Mouse (Mus musculus): ENCODE measurements around the gene Gsg1.

Gsg1 gene

DNA sequence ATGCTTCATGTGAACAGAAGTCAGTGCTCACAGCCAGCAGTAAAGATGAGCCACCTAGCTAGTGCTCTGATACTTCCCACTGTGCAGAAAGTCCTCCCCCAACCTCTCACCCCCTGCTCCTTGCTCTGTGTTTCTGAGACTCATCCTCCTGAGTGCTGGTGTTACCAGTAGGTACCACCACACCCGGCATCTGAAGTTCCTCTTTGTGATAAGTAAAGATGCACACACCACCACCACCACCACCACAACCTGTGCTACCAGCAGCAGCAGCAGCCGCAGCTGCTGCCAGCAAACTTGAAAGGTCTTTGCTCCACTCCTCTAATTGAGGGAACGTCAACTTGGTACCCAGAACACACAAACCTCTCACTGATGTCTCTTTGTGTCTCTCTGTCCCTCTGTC is 13.1 kb upstream of the Gsg1 start:
- POLR2A ChIA-PET: interaction anchor here in 1 of 4 experiments (0.6 kb wide), 1 partner anchor 102 kb away, joined by 3 read pairs; no protein-coding TSS in a partner anchor
- CTCF ChIA-PET: interaction anchor here in 1 of 4 experiments (1.3 kb wide), 1 partner anchor 13 kb away, joined by 3 read pairs; no protein-coding TSS in a partner anchor

DNA sequence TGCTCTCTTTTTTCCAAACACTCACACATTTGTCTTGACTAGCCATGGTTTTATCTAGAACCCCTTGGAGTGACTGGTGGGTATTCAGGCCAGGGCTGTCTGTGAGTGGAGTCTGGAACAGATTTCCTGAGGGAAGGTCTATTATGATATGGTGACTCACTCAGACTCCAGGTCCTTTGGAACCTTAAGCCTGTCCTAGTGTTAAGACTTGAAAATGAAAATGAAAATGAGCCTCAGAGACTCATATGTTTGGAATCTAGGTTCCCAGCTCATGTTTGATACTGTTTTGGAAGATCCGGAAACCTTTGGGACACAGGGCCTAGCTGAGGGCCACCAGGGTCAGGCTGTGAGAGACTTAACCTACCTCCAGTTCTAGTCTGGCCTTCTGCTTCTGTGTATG is 11.9 kb upstream of the Gsg1 start:
- POLR2A ChIA-PET: interaction anchor here in 1 of 4 experiments (0.9 kb wide), 1 partner anchor 15 kb away, joined by 3 read pairs; no protein-coding TSS in a partner anchor
- CTCF ChIA-PET: interaction anchor here in 2 of 4 experiments (0.6 to 1.3 kb wide), 3 partner anchors 14 to 470 kb away, joined by 3 to 4 read pairs (median 3); no protein-coding TSS in a partner anchor

DNA sequence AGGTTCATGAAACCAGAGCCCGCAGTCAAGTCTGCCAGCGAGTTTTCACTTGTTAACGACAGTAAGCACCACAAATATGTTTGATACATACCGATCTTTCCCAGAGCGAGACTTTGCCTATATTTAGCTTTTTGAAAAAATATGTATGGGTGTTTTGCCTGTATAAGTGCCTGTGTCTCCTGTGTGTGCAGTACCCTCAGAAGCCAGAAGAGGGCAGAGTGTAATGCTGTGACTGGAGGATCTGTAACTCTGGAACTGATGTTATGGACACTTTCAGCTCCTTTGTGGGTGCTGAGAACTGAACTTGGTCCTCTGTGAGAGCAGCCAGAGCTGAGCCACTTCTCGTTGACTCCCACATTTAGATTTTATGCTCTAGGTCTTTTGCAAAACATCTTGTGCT is 10.0 kb upstream of the Gsg1 start:
- ChIA-PET CTCF (no interaction called here), POLR2A (no interaction called here)

DNA sequence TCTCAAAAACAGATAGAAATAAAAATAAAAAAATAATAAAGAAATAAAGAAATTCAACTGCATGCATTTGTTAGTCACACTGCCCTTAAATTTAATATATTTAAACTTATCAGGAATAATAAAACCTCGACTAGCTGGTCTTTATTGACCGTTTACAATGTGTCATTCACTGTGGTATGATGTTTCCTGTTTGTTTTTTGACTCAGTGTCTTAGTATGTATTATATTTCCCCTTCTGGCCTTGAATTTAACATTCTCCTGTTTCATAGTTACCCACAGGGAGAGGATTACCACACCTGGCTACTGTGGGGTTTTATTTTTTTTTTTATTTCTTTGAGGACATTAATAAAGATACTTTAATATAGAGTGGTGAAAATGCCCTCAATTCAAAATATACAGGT is 8.4 kb upstream of the Gsg1 start:
- POLR2A ChIA-PET: interaction anchor here in 3 of 4 experiments (0.6 to 0.7 kb wide), 3 partner anchors 15 to 334 kb away, joined by 3 to 4 read pairs (median 3); no protein-coding TSS in a partner anchor
- CTCF ChIA-PET: interaction anchor here in 1 of 4 experiments (0.5 kb wide), 1 partner anchor 173 kb away, joined by 6 read pairs; no protein-coding TSS in a partner anchor

DNA sequence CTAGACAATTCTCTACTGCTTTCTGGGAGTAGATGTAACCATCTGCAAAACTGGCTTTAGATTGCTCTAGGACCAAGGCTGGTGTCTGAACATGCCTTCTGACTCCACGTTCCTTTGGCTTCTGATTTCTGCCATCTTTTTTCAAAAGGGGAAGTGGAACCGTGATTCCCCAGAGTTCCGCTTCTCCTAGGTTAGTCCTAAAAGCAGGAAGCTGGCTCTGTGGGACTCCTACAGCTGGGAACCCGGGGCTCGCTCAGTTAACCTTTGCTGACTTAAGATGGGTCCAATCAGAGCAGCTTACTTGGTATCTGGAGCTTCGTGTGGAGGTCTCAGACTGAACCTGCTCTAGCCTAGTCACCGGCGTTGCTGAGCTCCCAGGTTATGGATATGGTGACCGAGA is 7.0 kb upstream of the Gsg1 start:
- CTCF ChIA-PET: interaction anchor here in 2 of 4 experiments (0.6 to 1.0 kb wide), 2 partner anchors 91 to 398 kb away, joined by 3 to 5 read pairs; no protein-coding TSS in a partner anchor
- POLR2A ChIA-PET: no interaction called here

DNA sequence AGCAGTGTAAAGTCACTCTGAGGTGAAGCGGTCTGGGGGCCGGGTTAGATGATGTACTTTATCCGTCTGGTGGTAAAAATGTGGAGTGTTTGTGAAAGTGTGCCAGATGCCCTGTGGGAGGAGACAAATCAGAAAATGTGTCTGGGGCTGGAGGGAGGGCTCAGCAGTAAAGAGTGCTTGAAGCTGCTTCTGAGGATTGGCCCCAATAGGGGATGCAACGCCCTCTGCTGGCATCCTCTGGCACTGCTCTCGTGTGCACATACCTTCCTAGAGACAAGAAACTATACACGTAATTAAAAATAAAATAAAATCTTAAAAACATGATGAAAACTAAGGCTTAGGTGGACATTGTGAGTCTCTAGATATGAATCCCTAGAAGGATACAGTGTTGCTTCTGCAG is 6.3 kb upstream of the Gsg1 start:
- ChIA-PET POLR2A (no interaction called here), CTCF (interaction anchor here in 3 of 4 experiments (0.6 to 1.3 kb wide), 3 partner anchors 48 to 160 kb away, joined by 3 read pairs; no protein-coding TSS in a partner anchor)

DNA sequence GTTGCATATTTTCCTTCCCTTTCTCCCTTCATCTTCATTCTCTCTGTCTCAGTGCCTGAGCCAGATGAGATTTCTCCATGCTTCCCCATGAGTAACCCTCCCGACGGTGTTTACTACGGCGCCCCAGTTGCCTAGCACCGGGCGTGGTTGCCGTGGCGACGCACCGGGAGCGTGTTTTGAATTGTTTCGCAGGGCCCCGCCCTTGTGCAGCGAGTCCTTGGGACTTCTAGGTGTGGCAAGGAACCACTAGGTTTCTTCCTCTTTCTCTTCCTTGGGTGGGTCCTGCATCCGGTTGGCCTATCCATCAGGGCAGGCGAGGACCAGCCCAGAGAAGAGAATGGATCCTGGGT is 1.4 kb downstream of the Gsg1 start:
- ChIA-PET POLR2A (interaction anchor here in 1 of 4 experiments (0.6 kb wide), 1 partner anchor 49 kb away, joined by 3 read pairs; no protein-coding TSS in a partner anchor), CTCF (interaction anchor here in 1 of 4 experiments (0.6 kb wide), 1 partner anchor 23 kb away, joined by 3 read pairs; no protein-coding TSS in a partner anchor)

DNA sequence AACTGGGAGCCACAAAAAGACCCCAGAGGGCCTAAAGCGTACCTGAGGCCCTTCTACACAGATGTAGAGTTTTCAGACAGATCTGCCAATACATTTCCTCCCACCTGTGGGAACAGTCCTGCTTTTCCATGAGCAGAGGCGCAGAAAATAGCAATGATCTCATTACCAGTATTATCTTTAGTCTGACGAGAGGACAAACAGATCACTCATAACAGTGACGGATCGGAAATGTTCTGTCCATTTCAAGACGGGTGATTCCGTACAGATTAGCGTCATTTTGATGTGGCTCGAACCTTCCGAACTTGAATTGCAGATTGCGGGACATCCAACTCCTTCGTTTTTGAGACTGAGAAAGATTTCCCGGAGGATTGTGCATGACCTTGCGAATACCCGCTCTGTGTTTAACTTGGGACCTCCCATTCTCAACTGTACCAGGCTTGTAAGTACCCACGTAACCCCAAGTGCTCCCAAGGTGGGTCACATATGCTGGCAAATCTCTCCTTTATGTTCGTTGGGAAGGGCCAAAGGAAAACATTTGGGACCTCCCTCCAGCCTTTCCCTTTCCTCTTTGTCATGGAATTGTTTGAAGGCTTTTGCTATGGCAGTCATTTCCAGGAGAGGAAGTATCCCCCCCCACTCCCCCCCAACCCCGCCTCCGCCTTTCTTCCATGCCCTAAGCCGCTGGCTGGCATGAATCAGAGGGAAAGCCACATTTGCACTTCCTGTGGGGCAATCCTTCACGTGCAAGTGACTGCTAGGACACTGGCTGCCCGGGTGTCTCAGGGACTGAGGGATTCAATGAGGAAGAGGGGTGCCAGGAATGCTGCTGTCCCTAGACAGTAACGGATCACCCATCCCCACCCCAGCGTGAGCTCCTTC is 2.1 kb downstream of the Gsg1 start:
- POLR2A ChIA-PET: interaction anchor here in 1 of 4 experiments (0.6 to 1.4 kb wide), 3 partner anchors 12 to 199 kb away, joined by 3 read pairs; no protein-coding TSS in a partner anchor
- CTCF ChIA-PET: interaction anchor here in 2 of 4 experiments (0.6 to 1.6 kb wide), 3 partner anchors 14 to 148 kb away, joined by 3 to 5 read pairs (median 3); no protein-coding TSS in a partner anchor

DNA sequence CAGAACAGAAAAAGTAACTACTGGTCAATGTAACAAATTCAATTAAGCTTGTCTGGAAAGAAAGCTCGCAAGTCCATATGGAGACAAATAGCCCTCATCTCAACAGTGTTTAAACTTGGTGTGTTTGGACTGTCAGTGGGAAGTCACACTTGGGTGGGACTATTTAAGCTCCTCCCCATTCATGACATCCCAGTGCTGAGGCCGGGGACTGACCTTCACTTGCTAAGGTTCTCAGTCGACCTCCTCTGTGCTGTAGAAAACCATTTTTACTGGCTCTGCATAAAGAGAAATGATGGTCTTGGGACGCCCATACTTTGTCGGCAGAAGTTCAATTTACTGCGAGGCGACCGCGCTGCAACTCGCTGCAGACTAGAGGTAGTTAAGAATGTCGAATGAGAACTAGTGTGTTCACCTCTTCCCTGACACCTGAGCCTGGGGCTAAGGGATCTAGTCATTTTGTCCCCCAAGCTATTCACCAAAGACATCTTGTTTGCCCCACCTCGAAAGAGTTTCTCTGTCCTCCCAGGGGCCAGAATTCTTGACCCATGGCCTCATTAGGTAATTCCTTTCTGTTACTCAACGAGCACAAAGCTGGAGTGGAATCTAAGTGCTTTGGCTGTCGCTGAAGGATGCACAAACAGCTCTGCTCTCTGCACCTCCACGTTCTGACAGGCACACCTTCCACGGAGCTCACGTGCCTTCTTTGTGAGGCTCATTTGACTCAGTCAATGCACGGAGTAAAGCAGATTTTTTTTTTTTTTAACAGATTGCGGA is 3.0 kb downstream of the Gsg1 start:
- ChIA-PET CTCF (interaction anchor here (0.6 to 1.6 kb wide), 14 partner anchors 14 to 934 kb away, joined by 3 to 10 read pairs (median 3); no protein-coding TSS in a partner anchor), POLR2A (interaction anchor here in 3 of 4 experiments (0.6 to 1.4 kb wide), 12 partner anchors 11 to 1710 kb away, joined by 3 to 10 read pairs (median 4); no protein-coding TSS in a partner anchor)

DNA sequence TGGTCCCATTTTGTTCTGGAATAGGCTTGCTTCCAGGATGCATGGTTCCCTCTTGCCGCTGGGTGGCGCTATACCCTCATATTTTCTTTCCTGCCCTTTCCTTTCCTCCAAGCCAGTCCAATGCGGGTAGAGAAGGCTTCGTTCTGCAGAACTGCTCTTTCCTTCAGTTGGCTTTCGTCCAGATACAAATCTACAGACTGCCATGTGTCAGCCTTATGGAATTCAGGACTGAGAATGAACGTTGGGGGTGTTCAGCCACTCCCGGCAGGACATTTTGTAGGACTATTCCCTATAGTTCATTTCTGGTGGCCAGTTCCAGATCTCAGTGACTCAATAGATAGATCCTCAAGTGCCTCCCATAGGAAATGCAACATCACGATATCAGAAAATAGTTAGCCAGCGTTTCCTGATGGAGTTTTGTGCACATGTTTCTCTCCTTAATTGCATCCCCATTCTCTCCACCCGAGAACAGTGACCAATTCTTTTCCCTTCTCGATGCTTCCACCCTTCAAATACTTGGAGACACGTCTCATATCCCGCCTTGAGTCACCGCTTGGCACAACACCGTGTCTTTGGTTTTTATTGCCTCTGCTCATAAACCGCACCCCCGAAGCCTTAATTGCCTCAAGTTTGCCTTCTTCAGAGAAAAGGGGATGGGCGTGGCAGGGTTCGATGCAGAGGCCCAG is 4.2 kb downstream of the Gsg1 start:
- CTCF ChIA-PET: interaction anchor here in 3 of 4 experiments (0.6 to 1.6 kb wide), 7 partner anchors 129 to 935 kb away, joined by 3 to 5 read pairs (median 3); no protein-coding TSS in a partner anchor
- POLR2A ChIA-PET: interaction anchor here in 2 of 4 experiments (1.3 to 1.4 kb wide), 2 partner anchors 16 to 148 kb away, joined by 3 to 4 read pairs; no protein-coding TSS in a partner anchor

DNA sequence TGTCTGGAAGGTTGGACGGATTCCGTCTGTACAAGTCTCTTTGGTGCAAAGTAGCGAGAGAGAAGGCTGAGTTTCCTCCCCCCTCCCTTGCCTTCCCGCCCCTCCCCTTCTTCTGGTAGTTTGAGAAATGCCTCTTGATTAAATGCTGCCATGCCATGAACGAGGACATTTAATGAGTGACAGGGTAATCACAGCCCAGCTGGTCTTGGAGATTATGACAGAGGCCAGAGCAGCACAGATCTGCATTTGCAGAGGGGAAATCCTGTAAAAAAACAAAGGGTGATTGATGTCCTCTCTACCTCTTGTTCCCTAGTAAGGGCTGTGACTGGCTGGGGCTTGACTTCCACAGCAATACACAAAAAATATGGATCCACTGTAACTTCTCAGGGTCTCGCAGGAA is 6.3 kb downstream of the Gsg1 start:
- POLR2A ChIA-PET: interaction anchor here in 1 of 4 experiments (0.5 kb wide), 1 partner anchor 253 kb away, joined by 5 read pairs; no protein-coding TSS in a partner anchor

DNA sequence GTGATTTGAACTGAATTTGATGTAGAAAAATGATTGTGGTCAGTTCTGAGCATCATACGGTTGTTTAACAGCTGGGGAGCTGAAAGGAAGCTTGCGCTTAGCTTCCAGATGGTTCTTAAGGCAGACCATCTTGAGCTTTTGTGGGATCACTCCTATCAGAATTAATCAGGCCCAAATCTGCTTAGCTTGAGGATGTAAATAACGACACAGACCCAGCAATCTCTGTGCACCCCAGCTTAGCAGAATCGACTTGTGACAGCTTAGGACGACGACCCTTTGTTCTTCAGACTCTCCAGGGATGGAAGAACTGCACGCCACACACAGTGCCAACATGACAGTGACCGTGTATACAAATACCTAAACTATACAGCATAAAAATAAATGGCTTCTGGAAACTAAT is 8.6 kb downstream of the Gsg1 start:
- CTCF ChIA-PET: interaction anchor here in 3 of 4 experiments (0.5 to 0.9 kb wide), 6 partner anchors 73 to 287 kb away, joined by 3 to 5 read pairs (median 3); no protein-coding TSS in a partner anchor
- POLR2A ChIA-PET: interaction anchor here in 1 of 4 experiments (0.7 kb wide), 1 partner anchor 154 kb away, joined by 3 read pairs; no protein-coding TSS in a partner anchor

More for the DNA sequence above, 6.3 kb downstream of the Gsg1 start:
- CTCF ChIA-PET: interaction anchor here in 1 of 4 experiments (0.6 kb wide), 1 partner anchor 290 kb away, joined by 4 read pairs; no protein-coding TSS in a partner anchor

DNA sequence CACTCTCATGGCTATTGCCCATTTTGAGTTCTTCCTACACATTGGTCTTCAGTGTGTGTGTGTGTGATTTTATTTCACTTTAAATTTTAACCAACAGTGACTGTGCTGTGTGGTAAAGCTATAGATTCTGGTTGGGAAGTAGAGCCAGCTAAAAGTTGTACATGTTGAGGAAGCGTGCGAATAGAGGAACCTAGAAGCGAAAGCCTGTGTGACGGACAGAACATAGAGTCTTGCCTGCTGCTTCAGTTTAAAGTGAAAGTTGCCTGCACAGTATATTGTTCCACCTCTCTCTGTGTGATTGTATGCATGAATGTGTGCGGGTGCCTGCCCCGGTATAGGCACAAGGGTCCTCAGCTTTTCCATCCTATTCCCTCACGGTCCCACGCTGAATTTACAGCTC is 13.8 kb downstream of the Gsg1 start:
- ChIA-PET POLR2A (interaction anchor here in 1 of 4 experiments (1.1 to 1.7 kb wide), 3 partner anchors 11 to 36 kb away, joined by 3 read pairs; no protein-coding TSS in a partner anchor), CTCF (no interaction called here)

DNA sequence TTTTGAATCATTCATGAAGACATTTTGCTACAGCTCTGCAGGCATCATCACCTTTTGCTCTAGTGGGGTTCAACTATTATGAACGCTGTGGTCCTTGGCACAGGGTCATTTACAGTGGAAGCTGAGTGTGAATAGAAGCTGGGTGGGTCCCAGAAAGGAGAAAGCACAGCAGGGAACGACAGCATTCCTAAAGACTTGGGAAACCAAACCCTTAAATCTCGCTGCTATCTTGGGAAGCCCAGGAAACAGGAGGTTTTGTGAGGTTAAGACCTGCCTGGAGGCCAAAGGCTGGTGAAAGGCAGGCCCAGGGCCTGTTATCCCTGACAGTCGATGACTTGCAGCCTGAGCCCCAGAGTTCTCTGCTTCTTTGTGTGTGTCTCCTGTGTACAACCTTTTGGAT is 15.9 kb downstream of the Gsg1 start:
- ChIA-PET POLR2A (interaction anchor here in 2 of 4 experiments (0.5 to 1.6 kb wide), 3 partner anchors 13 to 433 kb away, joined by 3 read pairs; no protein-coding TSS in a partner anchor), CTCF (interaction anchor here in 1 of 4 experiments (1.0 kb wide), 1 partner anchor 88 kb away, joined by 4 read pairs; no protein-coding TSS in a partner anchor)

DNA sequence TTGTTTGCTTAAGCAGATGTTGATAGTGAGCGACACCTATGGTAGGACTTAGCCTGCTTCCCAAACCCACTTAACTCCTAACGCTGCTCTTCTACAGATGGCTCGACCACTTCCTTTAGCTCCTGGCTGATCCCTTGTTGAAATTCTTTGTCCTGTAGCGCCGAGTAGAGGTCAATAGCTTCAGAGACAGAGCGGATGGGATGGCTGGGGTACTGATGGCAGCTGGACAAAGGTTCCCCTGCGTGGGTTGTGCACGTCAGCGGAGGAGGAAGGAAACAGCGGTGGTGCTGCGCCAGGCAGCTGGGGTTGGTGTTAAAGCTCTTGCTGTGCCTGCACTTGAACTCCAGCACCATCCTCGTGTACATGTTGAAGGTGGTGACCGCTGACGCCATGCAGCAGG is 16.8 kb downstream of the Gsg1 start:
- CTCF ChIA-PET: interaction anchor here (0.6 to 1.4 kb wide), 14 partner anchors 9 to 162 kb away, joined by 3 to 10 read pairs (median 4); partner anchors contain the start of genes Fam234b (in 1 of the 4) and Hebp1 (in 1 of the 4)
- POLR2A ChIA-PET: interaction anchor here in 2 of 4 experiments (0.5 to 1.1 kb wide), 5 partner anchors 25 to 211 kb away, joined by 3 read pairs; partner anchors contain the start of gene Emp1 (in 1 of the 2)

DNA sequence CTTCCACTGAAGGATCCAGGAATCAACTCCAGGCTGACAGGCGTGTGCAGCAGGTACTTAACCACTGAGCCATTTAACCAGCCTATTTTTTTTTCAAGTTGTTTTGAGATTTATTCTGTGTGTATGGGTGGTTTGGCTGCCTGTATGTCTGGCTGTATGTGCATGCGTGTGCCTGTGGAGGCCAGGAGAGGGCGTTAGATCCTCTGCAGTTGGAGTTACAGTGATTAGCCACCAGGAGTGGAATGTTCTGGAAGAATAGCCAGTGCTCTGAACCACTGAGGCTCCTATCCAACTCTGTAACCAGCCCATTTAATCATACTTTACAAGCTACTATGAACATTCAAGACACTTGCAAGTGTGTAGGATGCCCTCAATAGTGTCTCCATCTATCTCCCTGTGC is 17.6 kb downstream of the Gsg1 start:
- POLR2A ChIA-PET: interaction anchor here in 2 of 4 experiments (0.5 to 1.1 kb wide), 5 partner anchors 24 to 210 kb away, joined by 3 read pairs; partner anchors contain the start of gene Emp1 (in 1 of the 2)
- CTCF ChIA-PET: interaction anchor here (0.6 to 1.4 kb wide), 13 partner anchors 8 to 163 kb away, joined by 3 to 10 read pairs (median 4); partner anchors contain the start of genes Fam234b (in 1 of the 4) and Hebp1 (in 1 of the 4)

DNA sequence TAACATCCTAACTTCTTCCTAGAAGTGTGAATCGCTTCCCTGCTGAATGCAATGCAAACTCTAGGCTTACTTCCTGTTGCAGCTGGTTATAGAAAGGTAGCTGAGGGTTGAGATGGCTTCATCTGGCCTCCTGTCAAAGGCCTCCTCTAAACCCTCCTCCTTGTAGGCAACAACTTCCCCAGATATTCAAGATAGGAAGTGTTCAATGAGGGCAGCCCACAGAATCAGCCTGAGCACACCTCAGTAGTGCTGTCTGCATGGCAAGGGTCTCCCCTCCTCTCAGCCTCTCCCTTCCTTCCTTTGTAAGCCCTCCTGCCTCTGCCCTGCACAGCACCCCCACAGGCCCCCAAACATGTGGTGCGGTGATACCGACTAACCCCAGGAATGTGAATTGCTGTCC is 18.4 kb downstream of the Gsg1 start:
- ChIA-PET CTCF (interaction anchor here in 1 of 4 experiments (1.1 kb wide), 1 partner anchor 80 kb away, joined by 3 read pairs; no protein-coding TSS in a partner anchor), POLR2A (interaction anchor here in 1 of 4 experiments (1.5 kb wide), 1 partner anchor 67 kb away, joined by 3 read pairs; no protein-coding TSS in a partner anchor)
